Mouse (Mus musculus): ENCODE results near the gene Agr3. TPM values are rescaled to one million over a fixed set of nuclear protein-coding genes. Genes with fewer than 3 reads are reported as not detected.
A peak's percentile ranks its signal among the peaks of the same experiment; 100 is the strongest.

Agr3 gene
- polyA plus RNA-seq (2016; fragmentation: Nextera tagmentation; extraction: Ambion mirVana), result not detected in 2 replicates

- no peak for ATAC-seq
- Histone ChIP-seq H3K27me3 (replicated peaks) (no peaks in the 10 kb centered on the region), H3K36me3 (no peaks in the 10 kb centered on the region), H3K4me2 (no peak within 1 kb of the TSS), H3K9ac (no peak within 1 kb of the TSS), H3K4me1 (no peaks in the 10 kb centered on the region), H3K9me3 (replicated peaks) (no peaks in the 10 kb centered on the region), H3K4me3 (no peak within 1 kb of the TSS), H3K27ac (no peak within 1 kb of the TSS)
- 75% methylated on average over 9 of the region's 9 CpGs for WGBS (ENCODE audit: insufficient replicate concordance)
These were observed at the start of gene Agr3 for GRCm38 (mm10) chr12:35925402-35925801. TSS of gene Agr3 (plus strand) at chr12:35925620.

- H3K27me3 ChIP-seq (replicated peaks), result no peaks in the 10 kb centered on the region
- H3K9ac ChIP-seq, result no peak overlapping the region
- H3K36me3 ChIP-seq, result no peaks in the 10 kb centered on the region
- no peaks in the 10 kb centered on the region for H3K4me1 ChIP-seq
- H3K27ac ChIP-seq, result no peak overlapping the region
- H3K9me3 ChIP-seq (replicated peaks), result no peaks in the 10 kb centered on the region
- no peak overlapping the region for H3K4me3 ChIP-seq
- H3K4me2 ChIP-seq, result 0 out of 2 replicates have a peak overlapping the region, but pooled peaks have one; percentile 6
- WGBS (ENCODE audit: insufficient replicate concordance), result 21% methylated on average over 9 of the region's 9 CpGs
- ATAC-seq, result no peak
These were observed 40.4 kb upstream of the Agr3 start for GRCm38 (mm10) chr12:35884892-35885558.

- H3K4me1 ChIP-seq, result no peaks in the 10 kb centered on the region
- no peaks in the 10 kb centered on the region for H3K36me3 ChIP-seq
- no peak overlapping the region for H3K4me2 ChIP-seq
- no peak overlapping the region for H3K4me3 ChIP-seq
- ATAC-seq, result no peak
- no peak overlapping the region for H3K27ac ChIP-seq
- 14% methylated on average over 2 of the region's 2 CpGs for WGBS (ENCODE audit: insufficient replicate concordance)
- H3K27me3 ChIP-seq (replicated peaks), result no peaks in the 10 kb centered on the region
- H3K9me3 ChIP-seq (replicated peaks), result no peaks in the 10 kb centered on the region
- no peak overlapping the region for H3K9ac ChIP-seq
These were observed 36.0 kb upstream of the Agr3 start for GRCm38 (mm10) chr12:35889383-35889782.

DNA sequence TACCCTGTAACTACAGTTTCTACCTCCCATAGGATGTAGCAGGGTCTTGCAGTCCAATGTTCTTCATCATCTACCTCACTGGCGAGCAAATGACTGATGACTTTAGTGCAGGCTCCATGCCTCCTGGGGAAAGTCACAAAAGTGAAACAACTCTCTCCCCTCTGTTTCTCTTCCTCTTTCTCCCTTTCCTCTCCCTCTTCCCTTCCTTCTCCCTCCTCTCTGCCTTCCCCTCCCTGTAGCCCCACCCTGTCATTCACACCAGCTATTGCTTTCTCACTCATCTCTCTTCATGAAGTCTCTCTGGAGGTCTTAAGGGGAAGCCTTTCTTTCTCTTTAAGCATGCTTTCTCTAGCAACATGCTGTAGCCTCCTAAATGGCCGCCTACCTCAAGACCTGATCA lies 34.7 kb upstream of the Agr3 start:
- Histone ChIP-seq H3K4me2 (no peak overlapping the region), H3K27ac (no peak overlapping the region), H3K4me3 (no peak overlapping the region), H3K9me3 (replicated peaks) (no peaks in the 10 kb centered on the region), H3K4me1 (no peaks in the 10 kb centered on the region), H3K27me3 (replicated peaks) (no peaks in the 10 kb centered on the region), H3K36me3 (no peaks in the 10 kb centered on the region), H3K9ac (no peak overlapping the region)
- no peak for ATAC-seq
- 50% methylated on average over 2 of the region's 2 CpGs for WGBS (ENCODE audit: insufficient replicate concordance)

GRCm38 (mm10) chr12:35894304-35894900 lies 31.0 kb upstream of the Agr3 start:
- ATAC-seq, result no peak
- Histone ChIP-seq H3K4me3 (no peak overlapping the region), H3K4me1 (no peaks in the 10 kb centered on the region), H3K9ac (no peak overlapping the region), H3K27me3 (replicated peaks) (no peaks in the 10 kb centered on the region), H3K27ac (no peak overlapping the region), H3K36me3 (no peaks in the 10 kb centered on the region), H3K4me2 (no peak overlapping the region), H3K9me3 (replicated peaks) (no peaks in the 10 kb centered on the region)
- WGBS (ENCODE audit: insufficient replicate concordance), result 43% methylated on average over 6 of the region's 6 CpGs

GRCm38 (mm10) chr12:35895875-35896763 lies 29.3 kb upstream of the Agr3 start:
- no peaks in the 10 kb centered on the region for H3K9me3 ChIP-seq (replicated peaks)
- no peak for ATAC-seq
- H3K4me1 ChIP-seq, result no peaks in the 10 kb centered on the region
- 0 out of 2 replicates have a peak overlapping the region, but pooled peaks have one; percentile 19 for H3K4me3 ChIP-seq
- WGBS (ENCODE audit: insufficient replicate concordance), result 29% methylated on average over 20 of the region's 20 CpGs
- no peak overlapping the region for H3K9ac ChIP-seq
- no peak overlapping the region for H3K27ac ChIP-seq
- H3K4me2 ChIP-seq, result peak overlapping the region; percentile 44
- H3K36me3 ChIP-seq, result no peaks in the 10 kb centered on the region
- H3K27me3 ChIP-seq (replicated peaks), result no peaks in the 10 kb centered on the region

- H3K27me3 ChIP-seq (replicated peaks), result no peaks in the 10 kb centered on the region
- 0 out of 2 replicates have a peak overlapping the region, but pooled peaks have one; percentile 19 for H3K4me3 ChIP-seq
- no peaks in the 10 kb centered on the region for H3K36me3 ChIP-seq
- H3K4me2 ChIP-seq, result peak overlapping the region; percentile 44
- H3K9ac ChIP-seq, result no peak overlapping the region
- H3K9me3 ChIP-seq (replicated peaks), result no peaks in the 10 kb centered on the region
- no peaks in the 10 kb centered on the region for H3K4me1 ChIP-seq
- no peak overlapping the region for H3K27ac ChIP-seq
- 44% methylated on average over 4 of the region's 4 CpGs for WGBS (ENCODE audit: insufficient replicate concordance)
- no peak for ATAC-seq
These were observed 28.6 kb upstream of the Agr3 start for GRCm38 (mm10) chr12:35896764-35897282.

DNA sequence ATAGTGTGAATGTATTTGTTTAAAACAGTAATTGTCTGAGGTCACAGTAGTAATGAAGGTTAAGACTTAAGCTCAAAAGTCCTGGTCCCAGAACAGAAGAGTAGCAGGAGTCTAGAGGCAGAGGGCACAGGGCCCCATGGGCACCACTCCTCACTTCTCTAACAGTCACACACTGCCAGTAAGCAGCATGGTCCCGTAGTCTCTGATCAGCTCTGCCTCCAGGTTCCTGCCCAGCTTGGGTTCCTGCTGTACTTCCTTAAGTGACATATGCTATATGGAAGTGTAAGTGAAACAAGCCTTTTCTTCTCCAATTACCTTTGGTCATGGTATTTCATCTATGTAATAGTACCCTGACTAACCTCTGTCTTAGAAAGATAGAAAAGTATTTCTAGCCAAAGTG lies 14.8 kb upstream of the Agr3 start:
- WGBS (ENCODE audit: insufficient replicate concordance), result 42% methylated on average over 1 of the region's 1 CpGs
- Histone ChIP-seq H3K4me3 (no peak overlapping the region), H3K9ac (no peak overlapping the region), H3K4me1 (no peaks in the 10 kb centered on the region), H3K4me2 (no peak overlapping the region), H3K27ac (no peak overlapping the region), H3K27me3 (replicated peaks) (no peaks in the 10 kb centered on the region), H3K9me3 (replicated peaks) (no peaks in the 10 kb centered on the region), H3K36me3 (no peaks in the 10 kb centered on the region)
- no peak for ATAC-seq

DNA sequence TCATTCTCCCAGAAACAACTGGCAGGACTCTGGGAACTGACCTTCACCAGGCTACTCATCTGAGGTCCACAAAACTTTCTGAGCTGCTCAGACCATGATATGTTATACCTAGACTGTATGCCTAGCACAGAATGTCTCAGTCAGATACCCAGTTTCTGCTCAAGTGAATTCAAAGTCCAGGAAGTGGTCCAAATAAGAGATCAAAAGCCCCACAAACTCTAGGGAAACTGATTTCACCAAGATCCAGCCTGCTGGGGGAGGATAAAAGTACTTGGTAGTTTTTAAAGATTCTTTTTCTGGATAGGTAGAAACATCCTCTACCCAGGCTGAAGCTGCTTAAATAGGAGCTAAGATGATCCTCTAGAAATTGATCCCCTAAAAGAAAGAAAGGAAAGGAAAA lies 9.6 kb upstream of the Agr3 start:
- Histone ChIP-seq H3K4me2 (no peak overlapping the region), H3K27ac (no peak overlapping the region), H3K9me3 (replicated peaks) (no peaks in the 10 kb centered on the region), H3K36me3 (no peaks in the 10 kb centered on the region), H3K4me1 (no peaks in the 10 kb centered on the region), H3K9ac (no peak overlapping the region), H3K27me3 (replicated peaks) (no peaks in the 10 kb centered on the region), H3K4me3 (no peak overlapping the region)
- ATAC-seq, result no peak

DNA sequence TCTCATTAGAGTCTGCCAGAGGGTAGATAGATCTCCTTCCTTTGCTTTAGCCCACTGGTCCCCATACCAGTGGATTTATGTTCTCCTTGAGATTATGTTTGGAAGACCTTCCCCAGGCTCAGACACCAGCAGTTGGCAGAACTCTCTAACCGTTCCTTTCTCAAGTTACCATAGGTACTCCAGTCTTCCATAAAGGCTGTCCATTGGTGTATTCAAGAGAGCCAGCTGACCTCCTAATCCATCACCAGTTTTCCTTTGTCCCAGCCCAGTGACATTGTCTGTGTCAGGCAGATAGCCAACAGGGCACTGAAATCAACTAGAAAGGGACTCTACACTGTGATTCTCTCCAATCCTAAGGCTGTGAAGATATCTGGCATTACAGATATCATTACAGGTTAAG lies 9.0 kb upstream of the Agr3 start:
- H3K9ac ChIP-seq, result no peak overlapping the region
- no peaks in the 10 kb centered on the region for H3K27me3 ChIP-seq (replicated peaks)
- H3K36me3 ChIP-seq, result no peaks in the 10 kb centered on the region
- ATAC-seq, result no peak
- WGBS (ENCODE audit: insufficient replicate concordance), result 53% methylated on average over 1 of the region's 1 CpGs
- H3K27ac ChIP-seq, result no peak overlapping the region
- H3K4me1 ChIP-seq, result no peaks in the 10 kb centered on the region
- no peaks in the 10 kb centered on the region for H3K9me3 ChIP-seq (replicated peaks)
- no peak overlapping the region for H3K4me2 ChIP-seq
- H3K4me3 ChIP-seq, result no peak overlapping the region

DNA sequence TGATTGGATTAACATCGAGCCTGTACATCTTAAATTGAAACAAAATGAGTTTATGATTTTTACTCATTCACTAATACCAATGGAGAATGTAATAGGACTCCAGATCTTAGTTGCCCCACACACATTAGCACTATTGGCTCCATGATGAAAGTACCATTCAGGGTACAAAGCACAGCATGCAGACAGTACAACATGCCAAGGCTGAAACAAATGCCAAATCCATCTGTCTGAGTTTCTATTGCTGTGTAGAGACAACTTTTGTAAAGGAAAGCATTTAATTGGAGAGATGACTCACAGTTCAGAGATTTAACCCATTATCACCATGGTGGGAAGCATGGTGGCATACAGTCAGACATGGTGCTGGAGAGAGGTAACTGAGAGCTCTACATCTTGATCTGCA lies 7.4 kb upstream of the Agr3 start:
- Histone ChIP-seq H3K4me1 (no peaks in the 10 kb centered on the region), H3K9ac (no peak overlapping the region), H3K9me3 (replicated peaks) (no peaks in the 10 kb centered on the region), H3K27me3 (replicated peaks) (no peaks in the 10 kb centered on the region), H3K4me3 (no peak overlapping the region), H3K4me2 (no peak overlapping the region), H3K36me3 (no peaks in the 10 kb centered on the region), H3K27ac (no peak overlapping the region)
- WGBS (ENCODE audit: insufficient replicate concordance), result 47% methylated on average over 1 of the region's 1 CpGs
- no peak for ATAC-seq

DNA sequence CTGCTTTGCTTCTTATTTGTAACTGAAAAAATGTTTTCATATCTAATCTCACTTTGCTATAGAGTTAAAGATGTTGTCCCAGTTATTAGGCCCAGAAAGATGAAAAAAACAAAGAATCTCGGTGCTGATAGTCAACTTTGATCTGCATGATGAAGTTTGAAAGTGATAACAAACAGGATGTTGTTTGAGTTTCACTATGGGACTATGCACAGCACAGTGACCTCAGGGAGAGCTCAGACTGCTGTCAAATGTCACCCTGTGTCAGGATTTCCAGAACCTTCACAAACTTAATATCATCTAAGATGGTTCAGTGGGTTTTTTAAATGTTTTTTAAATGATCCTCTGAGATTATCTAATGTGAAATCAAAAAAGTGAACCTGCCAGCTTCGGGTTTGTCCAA lies 2.4 kb downstream of the Agr3 start:
- no peaks in the 10 kb centered on the region for H3K27me3 ChIP-seq (replicated peaks)
- H3K27ac ChIP-seq, result no peak overlapping the region
- no peaks in the 10 kb centered on the region for H3K4me1 ChIP-seq
- WGBS (ENCODE audit: insufficient replicate concordance), result 39% methylated on average over 2 of the region's 2 CpGs
- no peak overlapping the region for H3K9ac ChIP-seq
- no peak for ATAC-seq
- H3K4me3 ChIP-seq, result no peak overlapping the region
- no peaks in the 10 kb centered on the region for H3K9me3 ChIP-seq (replicated peaks)
- H3K36me3 ChIP-seq, result no peaks in the 10 kb centered on the region
- no peak overlapping the region for H3K4me2 ChIP-seq
